Mouse (Mus musculus) lung, embryonic 16.5 days (tissue): ENCODE results near the gene Pigg. TPM values are rescaled to one million over a fixed set of nuclear protein-coding genes. Genes with fewer than 3 reads are reported as not detected.

Experiments used
- ATAC-seq: fragments of 200-750 bp; cut with Nextera tagmentation; 2 replicates; pipeline ENCODE4 v1.8.0; 2017; ENCODE audit warnings: low read depth, mild to moderate bottlenecking, moderate library complexity
- H3K27ac ChIP-seq: fragments of 300-500 bp; sonication (generic); 2 replicates; pipeline ENCODE4 v1.5.1; 2014; ENCODE audit warnings: mild to moderate bottlenecking, control low read depth, low read length
- H3K27me3 ChIP-seq: fragments of 300-500 bp; sonication (generic); 2 replicates; pipeline ENCODE4 v1.6.1; 2014; ENCODE audit warnings: low read depth, low read length, mixed read lengths; ENCODE audit not compliant: control insufficient read depth, insufficient read depth
- H3K36me3 ChIP-seq: fragments of 300-500 bp; sonication (generic); 2 replicates; pipeline ENCODE4 v1.6.1; 2014; ENCODE audit warnings: low read length; ENCODE audit not compliant: control insufficient read depth, insufficient read depth
- H3K4me1 ChIP-seq: fragments of 300-500 bp; sonication (generic); replicated peaks from 2 replicates; pipeline ENCODE4 v1.6.1; 2014; ENCODE audit warnings: low read length, mixed read lengths; ENCODE audit not compliant: control insufficient read depth, insufficient read depth
- H3K4me2 ChIP-seq: fragments of 300-500 bp; sonication (generic); 2 replicates; pipeline ENCODE4 v1.6.1; 2014; ENCODE audit warnings: low read depth, low read length, control low read depth
- H3K4me3 ChIP-seq: fragments of 300-500 bp; sonication (generic); 2 replicates; pipeline ENCODE4 v1.5.1; 2014; ENCODE audit warnings: mild to moderate bottlenecking, low read length, control low read depth
- H3K9ac ChIP-seq: fragments of 300-500 bp; sonication (generic); 2 replicates; pipeline ENCODE4 v1.6.1; 2014; ENCODE audit warnings: low read length, control low read depth
- H3K9me3 ChIP-seq: fragments of 300-500 bp; sonication (generic); 2 replicates; pipeline ENCODE4 v1.6.1; 2016; ENCODE audit warnings: low read length; ENCODE audit not compliant: control insufficient read depth
- WGBS: fragments of 180-500 bp; shearing (Covaris S2); extraction: QIAGEN DNeasy Blood & Tissue Kit; methylation state at CpG from one replicate; pipeline ENCODE4 v1.1.7; 2014; 5-methylcytosine and 5-hydroxymethylcytosine counted together
- polyA plus RNA-seq: library from polyadenylated mRNA; unstranded; fragments of >200 nt; fragmentation: Nextera tagmentation; extraction: Ambion mirVana; gene quantifications from 2 replicates; pipeline ENCODE4 v1.2.1, GENCODE M21; 2015

The Pigg gene
- polyA plus RNA-seq, 1 experiment from 2014 or later: 7.0 TPM

DNA sequence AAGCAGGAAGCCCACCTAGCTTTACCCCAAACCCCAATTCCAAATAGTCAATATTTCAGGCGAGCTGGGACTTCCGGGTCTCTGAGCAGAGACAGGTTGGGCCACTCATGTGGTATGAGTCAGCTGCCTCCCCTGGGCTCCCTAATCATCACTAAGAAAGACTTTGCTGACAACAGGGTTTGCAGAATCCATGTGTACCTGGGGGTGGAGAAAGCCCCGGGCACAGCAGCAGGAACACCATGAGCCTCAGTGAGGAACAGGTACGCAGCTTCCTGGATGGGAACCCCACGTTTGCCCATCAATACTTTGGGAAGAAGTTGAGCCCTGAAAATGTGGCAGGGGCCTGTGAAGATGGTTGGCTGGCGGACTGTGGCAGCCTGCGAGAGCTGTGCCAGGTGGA lies 75.8 kb downstream of the Pigg start, which contains the start of gene Pde6b:
Gene Pde6b (plus strand): TSS at position 191 of the 400 bp plus-strand sequence.
- H3K9ac ChIP-seq: no peak within 1 kb of the TSS
- 59% methylated on average over 7 of the region's 7 CpGs for WGBS
- ATAC-seq: no peak
- H3K4me3 ChIP-seq: no peak within 1 kb of the TSS
- no peaks in the 10 kb centered on the region for H3K36me3 ChIP-seq
- no peaks in the 10 kb centered on the region for H3K4me1 ChIP-seq
- H3K9me3 ChIP-seq: no peaks in the 10 kb centered on the region
- H3K27ac ChIP-seq: no peak within 1 kb of the TSS
- no peaks in the 10 kb centered on the region for H3K27me3 ChIP-seq
- H3K4me2 ChIP-seq: no peak within 1 kb of the TSS

DNA sequence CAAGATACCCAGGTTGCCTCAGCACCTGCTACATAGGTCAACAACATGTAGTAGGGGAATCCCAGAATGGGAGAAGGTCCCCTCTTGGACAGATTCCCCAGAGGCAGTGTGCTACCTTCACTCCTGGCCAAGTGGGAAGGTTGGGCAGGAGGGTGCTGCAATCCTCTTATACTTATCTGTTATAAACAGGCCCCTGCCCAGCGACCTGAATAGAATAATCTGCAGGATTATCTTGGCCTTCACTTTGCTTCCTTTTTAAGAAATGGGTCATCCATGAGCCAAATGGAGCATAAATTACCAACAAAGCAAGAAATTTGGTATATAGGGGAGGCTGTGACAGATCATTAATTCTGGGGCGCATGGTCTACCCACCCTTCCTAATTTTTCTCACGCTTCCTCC lies 77.3 kb downstream of the Pigg start:
- Histone ChIP-seq H3K4me2 (no peak overlapping the region), H3K9me3 (no peaks in the 10 kb centered on the region), H3K27me3 (no peaks in the 10 kb centered on the region), H3K4me3 (no peak overlapping the region), H3K27ac (no peak overlapping the region), H3K36me3 (no peaks in the 10 kb centered on the region), H3K4me1 (no peaks in the 10 kb centered on the region), H3K9ac (no peak overlapping the region)
- no peak for ATAC-seq
- WGBS: 64% methylated on average over 3 of the region's 3 CpGs

Other genes starting within 250 kb of the Pigg start
- 81.8 and 98.0 TPM in 2 replicates for gene Mtf2, start 246.9 kb upstream of the Pigg start, polyA plus RNA-seq
- gene Tmed5, start 180.0 kb upstream of the Pigg start, polyA plus RNA-seq: 31.8 and 32.4 TPM in 2 replicates
- gene Ccdc18, start 179.7 kb upstream of the Pigg start, polyA plus RNA-seq: 13.4 and 13.6 TPM in 2 replicates
- 40.5 and 45.3 TPM in 2 replicates for gene Dr1, start 43.7 kb upstream of the Pigg start, polyA plus RNA-seq
- not detected in 2 replicates for gene Gm42517, start 55.3 kb downstream of the Pigg start, polyA plus RNA-seq
- 0.50 TPM in 1 of 2 replicates, not detected in the other for gene Pde6b, start 75.8 kb downstream of the Pigg start, polyA plus RNA-seq
- gene Atp5k, start 121.8 kb downstream of the Pigg start, polyA plus RNA-seq: 324 and 387 TPM in 2 replicates
- gene Mfsd7a, start 136.3 kb downstream of the Pigg start, polyA plus RNA-seq: 0.54 and 0.60 TPM in 2 replicates
- 16.9 and 18.9 TPM in 2 replicates for gene Pcgf3, start 148.6 kb downstream of the Pigg start, polyA plus RNA-seq
- gene Cplx1, start 237.4 kb downstream of the Pigg start, polyA plus RNA-seq: 0.95 and 1.3 TPM in 2 replicates